Mouse (Mus musculus) adrenal gland, postnatal 10 days (tissue): Measurements from ENCODE around the gene Pde4b. TPM values are rescaled to one million over a fixed set of nuclear protein-coding genes. Genes with fewer than 3 reads are reported as not detected.

Source experiments
- DNase-seq: peaks from one replicate; pipeline ENCODE4 v3.0.0; 2021; ENCODE audit warnings: mixed read lengths
- total RNA-seq, 2 experiments: library from RNA; stranded (reverse); gene quantifications; 2 replicates each; pipeline ENCODE4 v1.2.3; 2021

Pde4b gene
- total RNA-seq, 2 experiments from 2014 or later, result 16.2 to 23.1 TPM

- DNase-seq, result no peak
These were observed 202.8 kb downstream of the Pde4b start for GRCm38 (mm10) chr4:102290052-102290734.

GRCm38 (mm10) chr4:102297558-102297957 lies 210.2 kb downstream of the Pde4b start:
- DNase-seq, result no peak

- DNase-seq, result peak; percentile 22
These were observed 215.2 kb downstream of the Pde4b start for GRCm38 (mm10) chr4:102302568-102302967.

- no peak for DNase-seq
These were observed 220.4 kb downstream of the Pde4b start for GRCm38 (mm10) chr4:102307661-102308297.

GRCm38 (mm10) chr4:102310630-102311029 lies 223.3 kb downstream of the Pde4b start:
- no peak for DNase-seq

- DNase-seq, result peak; percentile 6
These were observed 228.7 kb downstream of the Pde4b start for GRCm38 (mm10) chr4:102316011-102316410.

- no peak for DNase-seq
These were observed 229.4 kb downstream of the Pde4b start for GRCm38 (mm10) chr4:102316699-102317285.

- no peak for DNase-seq
These were observed 231.3 kb downstream of the Pde4b start for GRCm38 (mm10) chr4:102318596-102318995.

DNA sequence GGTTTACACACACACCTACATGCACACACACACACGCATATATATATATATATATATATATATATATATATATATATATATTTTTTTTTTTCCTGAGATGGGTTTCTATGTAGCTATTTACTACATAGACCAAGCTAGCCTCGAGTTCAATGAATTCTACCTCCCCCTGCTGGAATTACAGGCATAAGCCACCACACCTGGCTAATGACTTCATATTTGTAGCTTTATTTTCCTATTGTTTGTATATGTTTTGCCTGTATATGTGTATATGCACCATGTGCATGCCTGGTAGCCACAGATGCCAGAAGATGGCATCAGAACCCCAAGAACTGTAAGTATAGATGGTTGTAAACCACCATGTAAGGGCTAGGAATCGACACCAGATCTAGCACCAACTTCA lies 234.0 kb downstream of the Pde4b start:
- no peak for DNase-seq

- no peak for DNase-seq
These were observed 245.0 kb downstream of the Pde4b start for GRCm38 (mm10) chr4:102332386-102332785.

- no peak for DNase-seq
These were observed 245.5 kb downstream of the Pde4b start for GRCm38 (mm10) chr4:102332885-102333284.

GRCm38 (mm10) chr4:102346911-102347492 lies 259.7 kb downstream of the Pde4b start:
- no peak for DNase-seq

GRCm38 (mm10) chr4:102351476-102352475 lies 264.4 kb downstream of the Pde4b start:
- no peak for DNase-seq

- DNase-seq, result peak; percentile 1
These were observed 266.5 kb downstream of the Pde4b start for GRCm38 (mm10) chr4:102353641-102354403.

GRCm38 (mm10) chr4:102368105-102368735 lies 280.9 kb downstream of the Pde4b start:
- DNase-seq, result no peak

GRCm38 (mm10) chr4:102374614-102375013 lies 287.3 kb downstream of the Pde4b start:
- no peak for DNase-seq

- DNase-seq, result no peak
These were observed 295.6 kb downstream of the Pde4b start for GRCm38 (mm10) chr4:102382763-102383505.

- DNase-seq, result no peak
These were observed 306.3 kb downstream of the Pde4b start for GRCm38 (mm10) chr4:102393605-102394004.

GRCm38 (mm10) chr4:102397334-102397733 lies 310.0 kb downstream of the Pde4b start:
- DNase-seq, result no peak

DNA sequence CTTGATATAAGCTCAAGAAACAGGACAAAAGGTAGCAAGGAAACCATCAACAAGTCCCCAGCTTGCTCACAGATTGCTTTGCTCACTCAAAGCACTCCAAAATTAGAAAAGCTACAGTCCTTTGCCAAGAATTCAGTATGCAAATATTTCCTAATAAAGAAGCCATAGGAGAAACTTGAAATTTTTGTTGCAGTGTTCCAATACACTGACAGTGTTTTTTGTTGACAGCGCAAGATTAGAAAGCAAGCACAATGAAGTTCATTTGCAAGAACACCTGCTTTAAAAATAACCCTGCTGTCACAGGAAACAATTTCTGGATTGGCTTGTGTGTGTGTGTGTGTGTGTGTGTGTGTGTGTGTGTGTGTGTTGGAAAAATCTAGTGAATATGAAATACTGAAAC lies 311.2 kb downstream of the Pde4b start:
- no peak for DNase-seq
